Mouse (Mus musculus) ES-E14 (cell line): ENCODE data around the gene Igfbp6. TPM values are rescaled to one million over a fixed set of nuclear protein-coding genes. Genes with fewer than 3 reads are reported as not detected.

ENCODE experiments used
- DNase-seq: peaks from one replicate; pipeline ENCODE4 v3.0.0-alpha.2; 2013; ENCODE audit warnings: low read depth, low spot score
- H3K27ac ChIP-seq: 2 replicates; pipeline ENCODE4 v1.5.1; 2012; ENCODE audit warnings: low read depth, mild to moderate bottlenecking, low read length, moderate library complexity, mixed read lengths; ENCODE audit not compliant: poor library complexity, insufficient read depth, severe bottlenecking
- H3K36me3 ChIP-seq: 2 replicates; pipeline ENCODE4 v1.6.1; 2012; ENCODE audit warnings: mild to moderate bottlenecking, low read length, moderate library complexity, mixed read lengths; ENCODE audit not compliant: control insufficient read depth, poor library complexity, insufficient read depth, severe bottlenecking
- H3K4me1 ChIP-seq, 2 experiments: fragments of 150-350 bp in 1 of 2; sonication (generic) in 1 of 2; 2 replicates each; pipeline ENCODE4 v1.6.1; 2012; ENCODE audit warnings: low read length in 2 of 2, mild to moderate bottlenecking in 1 of 2, mixed read lengths in 1 of 2; ENCODE audit not compliant: control insufficient read depth in 2 of 2, insufficient read depth in 2 of 2, poor library complexity in 1 of 2
- H3K4me3 ChIP-seq, 2 experiments: fragments of 150-350 bp in 1 of 2; sonication (generic) in 1 of 2; 2 replicates each; pipeline ENCODE4 v1.5.1; 2012; ENCODE audit warnings: low read length in 2 of 2, low read depth in 1 of 2, mild to moderate bottlenecking in 1 of 2, mixed read lengths in 1 of 2; ENCODE audit not compliant: insufficient read depth in 1 of 2, poor library complexity in 1 of 2, severe bottlenecking in 1 of 2
- H3K9ac ChIP-seq: 2 replicates; pipeline ENCODE4 v1.6.1; 2012; ENCODE audit warnings: low read depth, mild to moderate bottlenecking, low read length, mixed read lengths; ENCODE audit not compliant: poor library complexity, insufficient read depth, severe bottlenecking
- H3K9me3 ChIP-seq: fragments of 150-350 bp; sonication (generic); 2 replicates; pipeline ENCODE4 v1.6.1; 2012; ENCODE audit warnings: low read depth, mild to moderate bottlenecking, low read length; ENCODE audit not compliant: control insufficient read depth, insufficient read depth
- CHD2 ChIP-seq: IDR thresholded peaks from 2 replicates; pipeline ENCODE4 v1.6.1; 2014; ENCODE audit warnings: mild to moderate bottlenecking, low read depth, low read length, inconsistent platforms
- HCFC1 ChIP-seq: IDR thresholded peaks from 2 replicates; pipeline ENCODE4 v1.6.1; 2012; ENCODE audit warnings: low read length, inconsistent platforms, borderline replicate concordance; ENCODE audit not compliant: insufficient read depth
- MAFK ChIP-seq: IDR thresholded peaks from 2 replicates; pipeline ENCODE4 v1.6.1; 2014; ENCODE audit warnings: mild to moderate bottlenecking, low read depth, low read length, inconsistent platforms; ENCODE audit not compliant: insufficient read depth
- ZC3H11A ChIP-seq: IDR thresholded peaks from 2 replicates; pipeline ENCODE4 v1.6.1; 2012; ENCODE audit warnings: low read depth, mild to moderate bottlenecking, inconsistent platforms, low read length, borderline replicate concordance
- ZNF384 ChIP-seq: IDR thresholded peaks from 2 replicates; pipeline ENCODE4 v1.6.1; 2012; ENCODE audit warnings: low read depth, low read length, inconsistent platforms
- in situ Hi-C, 2 experiments: fragments of 600-800 bp; cut with MboI; formaldehyde crosslinking; loops; one replicate each; pipeline ENCODE4 v1.15.1; 2025; ENCODE audit warnings: low sequenced_read_pairs in 2 of 2, inconsistent platforms in 1 of 2; ENCODE audit not compliant: unreplicated experiment in 2 of 2
- total RNA-seq: library from RNA; depleted of rRNA; stranded (reverse); fragments of 300-350 nt; gene quantifications from 2 replicates; pipeline ENCODE4 v1.2.3, GENCODE M21; 2012

Igfbp6 gene
- total RNA-seq, 1 experiment = 7.5 TPM

DNA sequence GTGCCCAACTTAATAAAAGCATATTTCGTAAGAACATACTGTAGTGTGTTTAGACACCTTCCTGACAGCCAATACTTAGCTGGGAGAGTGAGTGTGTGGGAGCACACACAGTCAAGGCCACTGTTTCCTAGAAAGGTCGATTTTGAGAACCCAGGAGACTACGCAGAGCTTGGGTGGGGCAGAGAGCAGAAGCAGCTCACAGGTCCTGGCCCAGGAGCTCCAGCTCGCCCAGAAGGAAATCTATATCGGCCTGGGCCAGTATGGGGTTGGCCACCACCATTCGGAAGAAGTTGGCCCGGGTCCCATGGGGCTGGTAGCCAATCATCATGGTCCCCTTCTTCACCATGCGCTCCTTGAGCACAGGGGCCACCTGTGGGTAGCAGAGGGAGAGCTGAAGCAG, 33.3 kb downstream of the Igfbp6 start:
- in situ Hi-C loops = no loop called here
- Histone ChIP-seq H3K4me3 (peak overlapping the region in 1 of 2 experiments; percentile 33; a peak in 2 of 4 replicates), H3K9me3 (no peaks in the 10 kb centered on the region), H3K4me1 (peaks cover 8 to 18% of the 10 kb centered on the region in 2 experiments; a peak in 2 of 4 replicates), H3K9ac (peak overlapping the region; percentile 27; the same call in 1 of the 2 replicates), H3K36me3 (0 out of 2 replicates have a peak, but pooled peaks cover 4% of the 10 kb centered on the region), H3K27ac (no peak overlapping the region)
- DNase-seq = no peak
- no peak for TF ChIP-seq CHD2
- TF ChIP-seq ZC3H11A = no peak
- TF ChIP-seq MAFK = no peak
- no peak for TF ChIP-seq ZNF384
- no peak for TF ChIP-seq HCFC1

DNA sequence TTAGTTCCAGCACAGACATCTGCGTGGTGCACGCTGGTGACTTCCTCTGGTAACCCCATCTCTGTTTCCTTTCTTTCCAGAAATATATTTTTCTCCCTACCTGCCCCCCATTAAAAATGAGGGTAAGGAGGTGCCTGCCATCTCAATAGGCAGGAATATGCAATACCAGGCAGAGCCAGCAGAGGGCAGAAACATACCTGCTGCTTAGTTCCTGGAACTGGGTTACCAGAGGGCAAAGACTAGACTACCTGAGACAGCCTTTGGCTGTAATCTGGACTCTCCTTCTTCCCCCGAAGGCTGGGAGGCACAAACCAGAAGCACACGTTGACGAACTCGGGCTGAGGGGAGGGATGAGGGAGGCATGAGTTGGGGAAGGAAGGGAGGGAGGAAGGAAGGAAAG, 34.1 kb downstream of the Igfbp6 start:
- TF ChIP-seq ZNF384 (no peak), CHD2 (no peak), ZC3H11A (peak; percentile 35; the same call in 1 of the 2 replicates)
- peak; percentile 76 for DNase-seq
- in situ Hi-C loops = no loop called here
- H3K4me3 ChIP-seq = peak overlapping the region; percentile 60 to 62
- peaks cover 9% of the 10 kb centered on the region; the same call in 1 of the 2 replicates for H3K36me3 ChIP-seq
- peak overlapping the region; percentile 34; the same call in 1 of the 2 replicates for H3K27ac ChIP-seq
- H3K9me3 ChIP-seq = no peaks in the 10 kb centered on the region
- H3K9ac ChIP-seq = peak overlapping the region; percentile 71; the same call in 1 of the 2 replicates
- H3K4me1 ChIP-seq = peaks cover 8 to 18% of the 10 kb centered on the region in 2 experiments; a peak in 2 of 4 replicates

DNA sequence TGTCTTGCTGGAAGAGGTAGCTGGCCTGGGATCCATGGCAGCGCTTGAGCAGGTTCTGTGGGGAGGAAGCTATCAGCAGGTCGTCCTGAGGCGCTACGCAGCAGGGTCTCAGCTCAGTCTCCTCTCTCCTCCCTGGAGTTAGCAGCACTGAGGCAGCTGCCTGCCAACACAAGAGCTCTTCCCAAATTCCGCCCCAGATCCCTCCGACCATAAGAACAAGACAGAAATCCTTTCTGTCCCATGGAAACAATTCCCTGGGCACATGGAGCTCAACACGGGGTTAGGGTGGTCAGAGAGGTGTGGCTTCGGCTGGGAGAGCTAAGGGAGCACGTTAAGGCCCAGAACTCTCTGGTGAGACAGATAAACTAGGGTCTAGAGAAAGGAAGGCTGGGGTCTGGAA, 34.9 kb downstream of the Igfbp6 start:
- no peak for TF ChIP-seq MAFK
- no peak for TF ChIP-seq CHD2
- TF ChIP-seq ZNF384 = no peak
- TF ChIP-seq ZC3H11A = no peak
- no peak for TF ChIP-seq HCFC1
- H3K4me1 ChIP-seq = peaks cover 8 to 18% of the 10 kb centered on the region in 2 experiments; a peak in 1 of 4 replicates
- H3K4me3 ChIP-seq = peak overlapping the region; percentile 60 to 62
- H3K9me3 ChIP-seq = no peaks in the 10 kb centered on the region
- in situ Hi-C loops = no loop called here
- H3K36me3 ChIP-seq = peaks cover 14% of the 10 kb centered on the region
- peak overlapping the region; percentile 71; the same call in 1 of the 2 replicates for H3K9ac ChIP-seq
- H3K27ac ChIP-seq = peak overlapping the region; percentile 34; the same call in 1 of the 2 replicates
- DNase-seq = no peak

DNA sequence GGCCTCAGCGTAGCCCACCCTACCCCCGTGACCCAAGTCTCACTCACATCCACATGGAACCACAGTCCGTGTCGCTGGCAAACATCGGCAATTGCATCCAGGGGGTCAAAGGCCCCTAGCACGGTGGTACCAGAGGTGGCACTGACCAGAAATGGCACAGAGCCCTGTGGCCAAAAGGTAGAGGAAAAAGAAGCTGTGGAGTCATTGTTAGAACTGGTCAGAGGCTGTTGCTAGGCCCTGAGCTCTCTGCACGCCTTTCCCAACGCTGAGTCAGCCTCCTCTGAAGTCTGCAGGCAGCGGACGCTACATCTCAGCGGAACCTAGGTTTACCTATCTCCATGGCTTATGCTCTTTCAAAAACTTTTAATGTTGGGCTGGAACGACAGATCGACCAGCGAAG, 35.8 kb downstream of the Igfbp6 start:
- no peak for DNase-seq
- Histone ChIP-seq H3K4me1 (peaks cover 8 to 18% of the 10 kb centered on the region in 2 experiments; a peak in 1 of 4 replicates), H3K4me3 (peak overlapping the region; percentile 60 to 62), H3K9ac (peak overlapping the region; percentile 71; the same call in 1 of the 2 replicates), H3K9me3 (no peaks in the 10 kb centered on the region), H3K36me3 (peaks cover 16% of the 10 kb centered on the region), H3K27ac (peak overlapping the region; percentile 34; the same call in 1 of the 2 replicates)
- peak; percentile 69 for TF ChIP-seq MAFK
- TF ChIP-seq ZC3H11A = no peak
- TF ChIP-seq CHD2 = no peak
- in situ Hi-C loops = no loop called here

DNA sequence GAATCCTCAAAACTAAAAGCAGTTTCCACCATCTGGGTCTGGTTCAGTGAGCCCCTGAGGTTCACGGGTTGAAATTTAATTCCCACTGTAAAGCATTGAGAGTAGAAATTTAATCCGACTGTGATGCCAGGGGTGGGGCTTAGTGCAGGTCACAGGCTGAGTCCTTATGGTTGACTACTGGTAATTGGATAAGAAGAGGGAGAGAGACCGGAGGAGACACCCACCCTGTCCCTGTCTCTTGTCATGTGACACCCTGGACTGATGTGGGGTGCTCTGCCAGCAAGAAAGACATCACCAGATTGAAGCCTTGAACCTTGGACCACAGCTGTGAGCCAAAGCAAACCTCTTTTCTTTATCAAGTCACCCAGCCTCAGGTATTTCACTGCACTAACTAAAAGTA, 38.9 kb downstream of the Igfbp6 start:
- H3K9ac ChIP-seq = no peak overlapping the region
- H3K4me1 ChIP-seq = peaks cover 5 to 18% of the 10 kb centered on the region in 2 experiments; a peak in 2 of 4 replicates
- H3K27ac ChIP-seq = no peak overlapping the region
- in situ Hi-C loops = no loop called here
- TF ChIP-seq ZC3H11A (no peak), HCFC1 (no peak), MAFK (no peak), CHD2 (no peak), ZNF384 (no peak)
- H3K4me3 ChIP-seq = no peak overlapping the region
- DNase-seq = no peak
- H3K9me3 ChIP-seq = no peaks in the 10 kb centered on the region
- peaks cover 26% of the 10 kb centered on the region for H3K36me3 ChIP-seq
